14 mouse cellular contexts compared by ENCODE assay signal in genomic region chr3:38490720-38491119, GRCm38 (mm10).
"Had no signal": no experiment of that assay in that cellular context is flagged by ENCODE, and none has a peak within 500 bp of the region (broad histone marks: within the 10 kb centered on the region; RNA-seq: fewer than 3 reads in every experiment).

No protein-coding gene starts in this region.

- H3K9me3 ChIP-seq: limb, embryonic 15.5 days; liver, embryonic 12.5 days; lung, embryonic 15.5 days; midbrain, embryonic 10.5 days; midbrain, embryonic 15.5 days; neural tube, embryonic 13.5 days had no signal

- H3K27ac ChIP-seq: left cerebral cortex, adult 2 months; limb, embryonic 15.5 days; liver, embryonic 12.5 days; lung, embryonic 15.5 days; midbrain, embryonic 10.5 days; midbrain, embryonic 15.5 days; neural tube, embryonic 13.5 days had no signal

- H3K9ac ChIP-seq: limb, embryonic 15.5 days; liver, embryonic 12.5 days; lung, embryonic 15.5 days; midbrain, embryonic 15.5 days; neural tube, embryonic 13.5 days had no signal

- DNase-seq: kidney, adult 8-10 months; kidney, postnatal 25 days; retina, postnatal 1 day; right cerebral cortex, postnatal 4 days; thymus, adult 2 months; thymus, postnatal 25 days had no signal

- H3K27me3 ChIP-seq: limb, embryonic 15.5 days; lung, embryonic 15.5 days; midbrain, embryonic 15.5 days; neural tube, embryonic 13.5 days had no signal

- ATAC-seq: intestine, postnatal 0 days; liver, embryonic 12.5 days; midbrain, embryonic 15.5 days had no signal

- H3K4me3 ChIP-seq: left cerebral cortex, adult 2 months; limb, embryonic 15.5 days; liver, embryonic 12.5 days; lung, embryonic 15.5 days; midbrain, embryonic 10.5 days; midbrain, embryonic 15.5 days; neural tube, embryonic 13.5 days had no signal

- H3K36me3 ChIP-seq: limb, embryonic 15.5 days; liver, embryonic 12.5 days; lung, embryonic 15.5 days; midbrain, embryonic 10.5 days; midbrain, embryonic 15.5 days; neural tube, embryonic 13.5 days had no signal

- H3K4me2 ChIP-seq: limb, embryonic 15.5 days; liver, embryonic 12.5 days; lung, embryonic 15.5 days; midbrain, embryonic 15.5 days; neural tube, embryonic 13.5 days had no signal

- H3K4me1 ChIP-seq: liver, embryonic 12.5 days; lung, embryonic 15.5 days; midbrain, embryonic 10.5 days; midbrain, embryonic 15.5 days; neural tube, embryonic 13.5 days had no signal
